Mouse (Mus musculus) bone marrow, adult 2 months (tissue): ENCODE data around the gene Nfkbia.

Experiments
- CTCF ChIP-seq: fragments of 200-500 bp; IDR thresholded peaks from 2 replicates; pipeline ENCODE4 v1.5.1; 2011; ENCODE audit warnings: low read length, control low read depth; ENCODE audit not compliant: control insufficient read depth, insufficient read depth
- POLR2A ChIP-seq: fragments of 200-500 bp; IDR thresholded peaks from 2 replicates; pipeline ENCODE4 v1.6.1; 2011; ENCODE audit warnings: low read depth, mild to moderate bottlenecking, control low read depth, low read length, borderline replicate concordance; ENCODE audit not compliant: control insufficient read depth

DNA sequence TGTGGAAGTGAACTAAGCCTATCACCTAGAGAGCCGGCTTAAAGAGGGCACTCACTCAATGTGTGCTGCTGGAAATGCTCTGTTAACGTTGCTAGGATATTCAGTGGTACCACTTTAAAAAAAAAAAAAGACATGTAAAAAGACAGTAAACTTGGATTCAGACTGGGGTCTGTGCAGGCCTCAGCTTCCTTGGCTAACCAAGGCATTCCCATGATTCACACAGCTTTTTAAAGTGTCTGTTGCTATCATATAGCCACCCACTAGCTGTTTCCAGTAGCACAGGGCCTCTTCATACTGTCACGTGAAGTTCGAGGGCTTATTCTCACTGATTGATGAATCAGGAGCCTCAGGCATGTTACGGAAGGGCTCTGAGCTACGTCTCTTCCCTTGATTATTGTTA lies 30.0 kb downstream of the Nfkbia start:
- no peak for TF ChIP-seq POLR2A
- TF ChIP-seq CTCF: no peak
